8 mouse cellular contexts compared by ENCODE assay signal in the genomic region with DNA sequence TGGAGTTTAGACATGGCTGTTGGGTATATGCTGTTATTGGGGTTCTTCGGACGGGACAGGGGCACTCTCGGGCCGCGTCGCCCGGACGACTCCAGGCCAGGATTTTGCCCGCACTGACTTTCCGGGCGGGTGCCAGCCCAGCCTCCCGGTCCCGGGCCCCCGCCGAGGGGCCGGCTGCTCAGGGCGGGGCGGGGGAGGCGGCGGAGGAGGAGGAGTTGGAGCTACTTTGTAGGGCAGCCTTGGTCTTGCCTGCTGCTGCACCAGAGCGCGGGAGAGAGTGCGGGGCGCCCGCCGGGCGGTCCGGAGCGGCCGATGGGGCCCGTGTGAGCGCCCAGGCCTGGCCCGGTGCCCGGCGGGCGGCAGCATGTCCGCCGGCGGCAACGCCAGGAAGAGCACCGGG.
A peak's percentile ranks its signal among the peaks of the same experiment; 100 is the strongest.
DNase-seq lines count a peak whose midpoint lies in the region; ATAC-seq and TF ChIP-seq lines count a peak whose summit lies in the region.

No protein-coding gene starts in this region.

- intact Hi-C loops in heart, postnatal 14 days (cut with DNase I), result loop anchor here (2.0 kb wide), 1 partner anchor 39 kb away; no protein-coding TSS in a partner anchor

- H3K9ac ChIP-seq in ES-E14 (ENCODE audit: insufficient read depth, low read depth, low read length, poor library complexity, severe bottlenecking), result peak overlapping the region; percentile 75
- H3K9ac ChIP-seq in embryonic facial prominence, embryonic 14.5 days (ENCODE audit: low read depth, low read length), result peak overlapping the region; percentile 85

- no peaks in the 10 kb centered on the region for H3K27me3 ChIP-seq in embryonic facial prominence, embryonic 14.5 days (replicated peaks; ENCODE audit: control insufficient read depth, insufficient read depth, low read length)

- peak; percentile 90 for ATAC-seq in embryonic facial prominence, embryonic 14.5 days (ENCODE audit: low read depth)

- in situ Hi-C loops in ES-E14 (cut with MboI; ENCODE audit: low sequenced_read_pairs in 2 of 2, unreplicated experiment in 2 of 2), result no loop called here

- H3K36me3 ChIP-seq in ES-E14 (ENCODE audit: control insufficient read depth, insufficient read depth, low read length, poor library complexity, severe bottlenecking), result no peaks in the 10 kb centered on the region
- H3K36me3 ChIP-seq in embryonic facial prominence, embryonic 14.5 days (ENCODE audit: control insufficient read depth, insufficient read depth, low read length), result no peaks in the 10 kb centered on the region

- H3K4me3 ChIP-seq in ES-E14 (ENCODE audit: insufficient read depth in 1 of 2, low read depth in 1 of 2, low read length in 2 of 2, poor library complexity in 1 of 2, severe bottlenecking in 1 of 2), result peak overlapping the region; percentile 66 to 85
- H3K4me3 ChIP-seq in embryonic facial prominence, embryonic 14.5 days (ENCODE audit: low read depth, low read length), result peak overlapping the region; percentile 85

- peaks cover 4 to 18% of the 10 kb centered on the region in 2 experiments; a peak in 3 of 4 replicates for H3K4me1 ChIP-seq in ES-E14 (ENCODE audit: control insufficient read depth in 2 of 2, insufficient read depth in 2 of 2, low read length in 2 of 2, poor library complexity in 1 of 2)
- peaks cover 56% of the 10 kb centered on the region for H3K4me1 ChIP-seq in embryonic facial prominence, embryonic 14.5 days (ENCODE audit: control insufficient read depth, insufficient read depth, low read length)

- peak overlapping the region; percentile 82 for H3K4me2 ChIP-seq in embryonic facial prominence, embryonic 14.5 days (ENCODE audit: low read depth, low read length)

- no peak for DNase-seq in ES-E14 (ENCODE audit: low read depth, low spot score)
- peak; percentile 19 to 39 for DNase-seq in adrenal gland, postnatal 4 days (ENCODE audit: low spot score in 2 of 2)
- peak; percentile 90 for DNase-seq in embryonic facial prominence, embryonic 14.5 days (ENCODE audit: low spot score)
- peak; percentile 69 to 77 for DNase-seq in heart, postnatal 14 days
- DNase-seq in kidney, postnatal 36 days, result peak; percentile 76 to 87
- peak; percentile 79 for DNase-seq in mesoderm, embryonic 11.5 days (ENCODE audit: low read depth, low spot score)
- peak; percentile 69 for DNase-seq in testis, postnatal 10 days (ENCODE audit: low spot score)
- no peak for DNase-seq in spleen, postnatal 14 days (ENCODE audit: low spot score in 2 of 2)

- WGBS in embryonic facial prominence, embryonic 14.5 days, result 0% methylated on average over 12 of the region's 41 CpGs

- H3K9me3 ChIP-seq in ES-E14 (ENCODE audit: control insufficient read depth, insufficient read depth, low read depth, low read length), result no peaks in the 10 kb centered on the region
- H3K9me3 ChIP-seq in embryonic facial prominence, embryonic 14.5 days (ENCODE audit: control insufficient read depth, low read length), result no peaks in the 10 kb centered on the region

- no peak overlapping the region for H3K27ac ChIP-seq in ES-E14 (ENCODE audit: insufficient read depth, low read depth, low read length, poor library complexity, severe bottlenecking)
- peak overlapping the region; percentile 79 for H3K27ac ChIP-seq in embryonic facial prominence, embryonic 14.5 days (replicated peaks; ENCODE audit: low read depth, low read length)

TF ChIP-seq in ES-E14, 5 proteins besides CTCF, POLR2A, EP300 and RAD21:
- TF ChIP-seq ZC3H11A (IDR thresholded peaks at IDR 0.05; ENCODE audit: borderline replicate concordance, low read depth, low read length) (no peak), HCFC1 (IDR thresholded peaks at IDR 0.05; ENCODE audit: borderline replicate concordance, insufficient read depth, low read length) (no peak), MAFK (IDR thresholded peaks at IDR 0.05; ENCODE audit: insufficient read depth, low read depth, low read length) (no peak), CHD2 (IDR thresholded peaks at IDR 0.05; ENCODE audit: low read depth, low read length) (no peak), ZNF384 (IDR thresholded peaks at IDR 0.05; ENCODE audit: low read depth, low read length) (no peak)

Comparison
In these comparisons a context has a peak if more than half of its experiments do, and no peak if none do; other contexts are left out.
1. DNase-seq: peak in adrenal gland, postnatal 4 days (2 of 2), embryonic facial prominence, embryonic 14.5 days (single experiment), heart, postnatal 14 days (2 of 2), kidney, postnatal 36 days (2 of 2), mesoderm, embryonic 11.5 days (single experiment) and testis, postnatal 10 days (single experiment); none in ES-E14 (single experiment) and spleen, postnatal 14 days (0 of 2).